Comparison of ENCODE assay signal across 8 mouse cellular contexts in genomic region chr3:32736244-32737171, GRCm38 (mm10). TPM values are rescaled to one million over a fixed set of nuclear protein-coding genes. Genes with fewer than 3 reads are reported as not detected.
DNase-seq lines count a peak whose midpoint lies in the region; ATAC-seq lines count a peak whose summit lies in the region.

TSS of gene Ndufb5 (plus strand) at chr3:32736990.

- under 1% methylated on average over 62 of the region's 62 CpGs for WGBS in hindbrain, embryonic 15.5 days

- peak within 1 kb of the TSS; percentile 80 for H3K9ac ChIP-seq in hindbrain, embryonic 15.5 days

- H3K27ac ChIP-seq in hindbrain, embryonic 15.5 days (replicated peaks), result peak within 1 kb of the TSS; percentile 91

- H3K27me3 ChIP-seq in hindbrain, embryonic 15.5 days, result no peaks in the 10 kb centered on the region

- H3K4me2 ChIP-seq in hindbrain, embryonic 15.5 days, result peak within 1 kb of the TSS; percentile 67

- no peaks in the 10 kb centered on the region for H3K9me3 ChIP-seq in hindbrain, embryonic 15.5 days

- peak within 1 kb of the TSS; percentile 84 for H3K4me3 ChIP-seq in hindbrain, embryonic 15.5 days

- ATAC-seq in hindbrain, embryonic 15.5 days (ENCODE audit: low FRiP score, low read depth), result peak; percentile 99

- H3K4me1 ChIP-seq in hindbrain, embryonic 15.5 days (replicated peaks), result peaks cover 31% of the 10 kb centered on the region

- peaks cover 13% of the 10 kb centered on the region for H3K36me3 ChIP-seq in hindbrain, embryonic 15.5 days

- DNase-seq in T-cell, adult 2 months (ENCODE audit: low spot score), result peak; percentile 99
- peak; percentile 98 to 99 for DNase-seq in cerebellum, postnatal 36 days
- peak; percentile 99 to 100 for DNase-seq in frontal cortex, postnatal 36 days (ENCODE audit: low spot score in 2 of 2)
- peak; percentile 99 for DNase-seq in left cerebral cortex, adult 11 months (ENCODE audit: low spot score)
- peak; percentile 98 to 99 for DNase-seq in lung, postnatal 4 days
- peak; percentile 99 for DNase-seq in retina, postnatal 7 days (ENCODE audit: low read depth, low spot score)
- peak; percentile 93 for DNase-seq in urinary bladder, adult 2 months (ENCODE audit: low spot score)

RNA-seq across cellular contexts. Expression of gene Ndufb5, which starts in this region (rescaled TPM):
- 311 and 334 TPM in 2 replicates for polyA plus RNA-seq in hindbrain, embryonic 15.5 days (2015; fragmentation: Nextera tagmentation; extraction: Ambion mirVana)
- polyA plus RNA-seq in urinary bladder, adult 2 months (2012; rRNA removed), result 207 and 209 TPM in 2 replicates

Comparison
In these comparisons a context has a peak if more than half of its experiments do, and no peak if none do; other contexts are left out.
1. Peak in every context shown above with its lines: DNase-seq, ATAC-seq, H3K4me3 ChIP-seq and H3K27ac ChIP-seq.